Mouse (Mus musculus) adrenal gland, adult 2 months (tissue): ENCODE data around the gene Tldc1. TPM values are rescaled to one million over a fixed set of nuclear protein-coding genes. Genes with fewer than 3 reads are reported as not detected.

Experiments used
- DNase-seq: peaks from one replicate; pipeline ENCODE4 v3.0.0; 2021
- long read RNA-seq: library from polyadenylated mRNA; stranded (forward); transcript quantifications from one replicate; pipeline ENCODE4 v2.0.0, GENCODE M21; 2021
- polyA plus RNA-seq: library from polyadenylated mRNA; depleted of rRNA; stranded (reverse); fragments of >200 nt; gene quantifications from 2 replicates; pipeline ENCODE4 v1.2.3, GENCODE M21; 2012; rRNA removed
- total RNA-seq, 2 experiments: library from RNA; stranded (reverse); gene quantifications; 2 replicates each; pipeline ENCODE4 v1.2.3; 2021

The Tldc1 gene
- total RNA-seq (10 to 100 TPM in 1 of 2 experiments, 1 to 10 TPM in 1; 8.4 to 12.7 TPM), polyA plus RNA-seq (13.0 and 13.2 TPM in 2 replicates)
- long read RNA-seq, transcript Tldc1-201 (8 exons, 3,085 nt): major isoform, 15 of 19 reads
- long read RNA-seq, partial matches to known transcripts: 1 of 19 reads
- long read RNA-seq, other reads (novel, unspliced or antisense): 3 of 19 reads

GRCm38 (mm10) chr8:119778263-119778662, at the start of gene Tldc1:
Tldc1 (minus strand) TSS chr8:119778416.
- DNase-seq: peak; percentile 100

DNA sequence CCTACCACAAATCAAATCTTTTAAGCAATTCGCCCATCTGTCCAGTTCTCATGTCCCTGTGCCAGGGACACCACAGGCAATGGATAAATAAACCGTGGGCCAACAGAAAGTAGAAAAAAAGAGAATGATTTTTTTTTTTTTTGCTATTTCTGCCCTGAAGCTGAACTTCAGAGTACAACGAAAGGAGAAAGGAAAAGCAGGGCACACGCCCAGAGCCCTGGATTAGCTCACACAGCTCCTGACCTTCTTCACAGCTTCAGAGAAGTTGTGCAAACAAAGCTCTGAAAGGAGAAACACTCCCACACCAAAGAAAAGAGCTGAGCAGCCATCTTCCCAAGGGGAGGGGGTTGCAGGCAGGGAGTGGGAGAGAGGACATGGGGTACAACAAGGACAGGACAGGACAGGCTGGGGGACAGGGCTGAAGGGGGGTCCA, 49.5 kb upstream of the Tldc1 start:
- no peak for DNase-seq

DNA sequence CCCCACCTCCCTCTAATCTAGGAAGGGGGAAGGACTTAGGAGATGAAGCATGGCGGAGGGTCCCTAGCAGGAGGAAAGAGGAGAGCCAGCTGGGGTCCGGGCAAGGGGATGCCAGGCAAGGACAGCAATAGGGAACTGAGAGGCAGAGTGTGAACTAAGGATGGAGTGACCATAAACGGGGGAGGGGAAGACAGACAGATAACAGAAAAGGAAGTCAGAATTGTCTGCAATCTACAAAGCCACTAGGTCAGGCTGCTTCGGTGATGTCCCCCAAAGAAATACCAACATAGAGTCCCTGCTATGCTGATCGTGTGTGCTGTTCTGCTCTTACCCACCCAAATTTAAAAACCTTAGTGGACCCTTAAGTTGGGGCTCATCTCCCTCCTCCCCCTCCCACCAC, 48.8 kb upstream of the Tldc1 start:
- DNase-seq: no peak

DNA sequence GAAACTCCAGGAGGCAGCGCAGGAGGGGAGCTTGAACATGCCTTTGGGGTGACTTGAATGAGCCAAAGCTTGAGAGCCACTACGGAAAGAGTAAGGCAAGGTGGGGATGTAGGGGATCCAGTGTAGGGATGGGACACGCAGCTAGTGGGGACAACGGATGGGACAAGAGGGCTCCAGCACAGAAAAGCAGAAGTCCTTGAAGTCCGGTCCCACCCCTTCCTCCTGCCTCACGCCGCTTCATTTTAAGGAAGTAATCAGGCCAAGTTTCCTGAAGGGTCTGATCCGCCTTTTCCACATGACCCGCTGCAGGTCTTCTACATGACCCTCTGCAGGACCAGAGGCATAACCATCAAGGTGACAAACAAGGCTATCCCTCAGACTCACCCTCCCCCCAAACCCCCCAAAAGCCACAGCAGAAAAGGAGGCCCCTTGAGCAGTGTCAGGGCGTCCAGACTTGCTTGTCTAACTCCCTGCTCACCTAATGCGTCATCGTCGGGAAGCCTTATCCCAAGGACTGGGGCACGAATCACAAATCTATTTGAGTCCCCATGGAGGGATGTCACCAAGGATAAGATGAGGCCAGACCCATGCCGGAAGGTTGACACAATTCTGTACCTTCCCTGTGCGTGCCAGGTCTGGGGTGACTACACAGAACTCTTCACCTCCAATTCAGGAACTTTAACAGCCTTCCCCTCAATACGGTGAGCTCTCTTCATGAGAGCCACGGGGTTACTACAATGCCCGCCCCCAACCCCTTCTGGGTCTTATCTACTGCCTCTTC, 47.9 kb upstream of the Tldc1 start:
- no peak for DNase-seq

DNA sequence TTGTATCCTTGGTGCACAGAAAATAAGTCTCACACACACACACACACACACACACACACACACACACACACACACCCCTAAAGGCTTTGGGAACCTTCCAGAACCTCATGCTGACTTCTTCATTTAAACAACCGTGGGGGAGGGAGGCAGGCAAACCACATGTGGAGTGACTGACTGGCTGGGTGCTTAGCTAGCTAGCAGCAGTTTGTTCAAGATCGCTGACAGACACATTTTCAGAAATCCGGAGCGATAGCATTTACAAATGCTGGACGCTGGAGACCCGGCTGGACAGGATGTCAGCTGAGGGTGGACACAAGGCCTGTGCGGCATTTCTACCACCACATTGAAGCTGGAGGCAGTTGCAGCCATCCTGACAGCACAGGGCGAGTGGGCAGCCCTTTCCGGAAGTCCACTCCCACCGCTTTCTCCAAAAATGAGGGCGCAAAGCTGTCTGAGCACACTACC, 46.6 kb upstream of the Tldc1 start:
- DNase-seq: no peak

- peak; percentile 52 for DNase-seq
Measured at GRCm38 (mm10) chr8:119824100-119824499, 45.9 kb upstream of the Tldc1 start.

DNA sequence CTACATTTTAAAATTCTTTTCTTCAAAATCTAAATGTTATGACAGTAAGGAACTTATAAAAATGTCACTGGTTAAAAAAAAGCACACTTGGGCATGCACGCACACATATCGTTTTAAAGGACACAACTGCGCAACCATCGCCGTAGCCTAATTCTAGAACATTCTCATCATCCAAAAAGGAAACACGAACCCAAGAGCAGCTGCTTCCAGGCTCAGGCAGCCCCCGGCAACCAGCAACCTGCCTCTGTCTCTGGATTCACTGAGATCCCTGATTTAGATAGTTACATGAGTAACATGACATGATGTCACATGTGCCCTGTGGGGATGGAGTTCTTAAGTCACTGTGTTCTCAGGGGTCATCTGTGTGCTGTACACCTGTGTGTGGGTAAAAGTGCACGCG, 45.1 kb upstream of the Tldc1 start:
- no peak for DNase-seq

GRCm38 (mm10) chr8:119821691-119822090, 43.5 kb upstream of the Tldc1 start:
- DNase-seq: no peak

DNA sequence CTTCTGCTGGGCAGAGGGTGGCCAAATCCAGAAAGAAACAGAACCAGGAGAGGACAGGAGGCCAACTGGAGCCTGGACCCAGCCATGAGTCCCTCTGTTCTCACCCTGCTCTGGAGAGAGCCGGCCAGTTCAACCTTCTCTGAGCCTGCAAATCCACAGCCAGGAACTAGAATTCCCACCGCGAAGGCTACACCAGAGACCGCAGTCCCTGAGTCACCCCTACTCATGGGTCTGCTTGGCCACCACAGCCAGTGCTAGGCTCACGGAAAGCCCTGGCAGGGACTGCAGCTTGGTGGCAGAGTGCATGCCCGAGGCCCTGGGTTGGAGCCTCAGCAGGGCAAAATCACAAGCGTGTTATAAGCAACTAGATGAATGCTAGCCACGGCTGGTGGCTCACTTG, 41.8 kb upstream of the Tldc1 start:
- no peak for DNase-seq

GRCm38 (mm10) chr8:119819316-119819715, 41.1 kb upstream of the Tldc1 start:
- no peak for DNase-seq

GRCm38 (mm10) chr8:119817446-119817845, 39.2 kb upstream of the Tldc1 start:
- DNase-seq: no peak

DNA sequence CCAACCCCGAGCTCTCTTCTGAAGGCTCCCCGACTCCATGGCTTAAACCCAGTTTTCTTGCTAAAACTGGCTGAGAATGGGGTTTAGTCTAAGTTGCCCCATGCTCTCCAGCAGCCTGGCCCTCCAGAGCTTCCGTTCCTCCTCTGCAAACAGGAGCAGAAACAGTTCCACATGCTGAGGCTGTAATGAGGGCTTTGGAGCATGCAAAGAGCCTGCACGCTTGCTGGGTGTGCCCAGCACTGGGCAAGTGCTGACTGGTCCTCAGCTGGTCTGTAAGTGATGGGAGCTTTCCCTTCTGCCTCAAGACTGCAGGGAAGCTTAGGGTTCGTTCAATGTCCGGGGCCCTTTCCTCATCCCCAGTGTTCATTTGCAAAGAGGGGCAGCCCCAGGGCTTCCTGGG, 38.0 kb upstream of the Tldc1 start:
- DNase-seq: no peak

GRCm38 (mm10) chr8:119812650-119813431, 34.6 kb upstream of the Tldc1 start:
- DNase-seq: no peak

- no peak for DNase-seq
Measured at GRCm38 (mm10) chr8:119811925-119812324, 33.7 kb upstream of the Tldc1 start.

DNA sequence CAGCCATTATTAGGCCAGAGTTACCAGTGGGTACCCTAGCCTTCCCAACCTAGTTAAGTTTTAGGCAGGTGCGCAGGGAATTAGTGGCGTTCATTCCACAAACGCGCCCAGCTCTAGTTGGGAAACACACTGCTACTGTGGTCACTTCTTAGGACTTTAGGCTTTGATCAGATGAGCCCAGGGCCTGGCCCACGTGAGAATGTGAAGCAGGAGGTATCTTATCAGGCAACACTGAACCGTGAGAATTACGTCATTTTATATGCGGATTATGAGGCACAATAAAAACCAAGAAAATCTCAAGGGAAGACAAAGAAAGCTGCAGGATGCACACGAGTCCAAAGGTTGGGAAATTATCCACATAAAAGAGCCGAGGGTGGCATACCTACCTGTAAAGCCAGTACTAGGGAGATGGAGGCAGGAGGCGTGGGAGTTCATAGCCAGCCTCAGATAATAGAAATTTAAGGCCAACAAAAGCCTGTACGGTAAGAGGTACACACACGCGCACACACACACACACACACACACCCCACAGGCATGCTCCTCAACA, 32.8 kb upstream of the Tldc1 start:
- DNase-seq: no peak

- no peak for DNase-seq
Measured at GRCm38 (mm10) chr8:119810127-119810868, 32.1 kb upstream of the Tldc1 start.

GRCm38 (mm10) chr8:119809620-119810019, 31.4 kb upstream of the Tldc1 start:
- DNase-seq: peak; percentile 40

GRCm38 (mm10) chr8:119807687-119808086, 29.5 kb upstream of the Tldc1 start:
- DNase-seq: no peak

- DNase-seq: peak; percentile 75
Measured at GRCm38 (mm10) chr8:119806422-119807263, 28.4 kb upstream of the Tldc1 start.

- DNase-seq: no peak
Measured at GRCm38 (mm10) chr8:119805275-119805674, 27.1 kb upstream of the Tldc1 start.

- no peak for DNase-seq
Measured at GRCm38 (mm10) chr8:119802592-119802991, 24.4 kb upstream of the Tldc1 start.
